ENCODE assay signal across 8 mouse cellular contexts in genomic region chr4:116708201-116708764, GRCm38 (mm10). TPM values are rescaled to one million over a fixed set of nuclear protein-coding genes. Genes with fewer than 3 reads are reported as not detected.
DNase-seq lines count a peak whose midpoint lies in the region; ATAC-seq and TF ChIP-seq lines count a peak whose summit lies in the region.

TSS of gene Mmachc (minus strand) at chr4:116708406.
TSS of gene Ccdc163 (plus strand) at chr4:116708509.

- H3K27me3 ChIP-seq in MEL (ENCODE audit: control insufficient read depth in 1 of 2, insufficient read depth in 2 of 2, low read length in 2 of 2): no peaks in the 10 kb centered on the region
- no peaks in the 10 kb centered on the region for H3K27me3 ChIP-seq in cerebellum, adult 2 months (ENCODE audit: control insufficient read depth, insufficient read depth, low read length)
- no peaks in the 10 kb centered on the region for H3K27me3 ChIP-seq in forebrain, postnatal 0 days (ENCODE audit: insufficient read depth, low read length)
- H3K27me3 ChIP-seq in lung, embryonic 15.5 days: no peaks in the 10 kb centered on the region

- no peak for TF ChIP-seq RAD21 in MEL (IDR thresholded peaks at IDR 0.05; ENCODE audit: low read depth, low read length)

- peak within 1 kb of the TSS; percentile 71 to 73 for H3K4me3 ChIP-seq in MEL (ENCODE audit: control insufficient read depth in 1 of 2, insufficient read depth in 1 of 2, low read depth in 2 of 2, low read length in 2 of 2)
- peak within 1 kb of the TSS; percentile 95 for H3K4me3 ChIP-seq in cerebellum, adult 2 months (replicated peaks; ENCODE audit: insufficient read depth, low read depth, low read length)
- peak within 1 kb of the TSS; percentile 59 for H3K4me3 ChIP-seq in forebrain, postnatal 0 days (ENCODE audit: low read depth, low read length)
- peak within 1 kb of the TSS; percentile 72 for H3K4me3 ChIP-seq in lung, embryonic 15.5 days

- TF ChIP-seq CTCF in MEL (IDR thresholded peaks at IDR 0.05 in 2 of 3, conservative IDR thresholded peaks at IDR 0.05 in 1 of 3; ENCODE audit: control insufficient read depth in 1 of 3, insufficient read depth in 1 of 3, low read depth in 2 of 3, low read length in 3 of 3, poor library complexity in 1 of 3, severe bottlenecking in 1 of 3): no peak
- no peak for TF ChIP-seq CTCF in cerebellum, adult 2 months (IDR thresholded peaks at IDR 0.05; ENCODE audit: borderline replicate concordance, insufficient read depth, low read depth, low read length)
- TF ChIP-seq CTCF in forebrain, postnatal 0 days (IDR thresholded peaks at IDR 0.05; ENCODE audit: low read depth): peak; percentile 58

- H3K79me2 ChIP-seq in MEL (ENCODE audit: control insufficient read depth, insufficient read depth, low read length, poor library complexity): peaks cover 6% of the 10 kb centered on the region

- H3K27ac ChIP-seq in MEL (ENCODE audit: control insufficient read depth, low read depth, low read length): peak within 1 kb of the TSS; percentile 63
- peak within 1 kb of the TSS; percentile 89 for H3K27ac ChIP-seq in cerebellum, adult 2 months (ENCODE audit: insufficient read depth, low read length)
- H3K27ac ChIP-seq in forebrain, postnatal 0 days (ENCODE audit: low read depth, low read length): peak within 1 kb of the TSS; percentile 65; the same call in 1 of the 2 replicates
- no peak within 1 kb of the TSS for H3K27ac ChIP-seq in lung, embryonic 15.5 days

- TF ChIP-seq EP300 in MEL (IDR thresholded peaks at IDR 0.05; ENCODE audit: low read depth in 1 of 2, low read length in 2 of 2): no peak; a peak in 1 of 4 replicates

- H3K9ac ChIP-seq in MEL (ENCODE audit: control insufficient read depth, low read depth, low read length, poor library complexity, severe bottlenecking): peak within 1 kb of the TSS; percentile 76
- peak within 1 kb of the TSS; percentile 59 for H3K9ac ChIP-seq in forebrain, postnatal 0 days
- H3K9ac ChIP-seq in lung, embryonic 15.5 days: peak within 1 kb of the TSS; percentile 76

- peak; percentile 99 for ATAC-seq in forebrain, postnatal 0 days
- peak; percentile 98 for ATAC-seq in lung, embryonic 15.5 days (ENCODE audit: borderline replicate concordance, extremely low read depth, low FRiP score, low TSS enrichment)

- WGBS in cerebellum, adult 2 months: under 1% methylated on average over 29 of the region's 29 CpGs
- WGBS in forebrain, postnatal 0 days: under 1% methylated on average over 29 of the region's 29 CpGs
- WGBS in lung, embryonic 15.5 days: under 1% methylated on average over 29 of the region's 29 CpGs

- H3K36me3 ChIP-seq in MEL (ENCODE audit: control insufficient read depth in 1 of 2, insufficient read depth in 2 of 2, low read length in 2 of 2): peaks cover 1 to 19% of the 10 kb centered on the region in 2 experiments; a peak in 3 of 4 replicates
- H3K36me3 ChIP-seq in forebrain, postnatal 0 days (ENCODE audit: insufficient read depth): peaks cover 4% of the 10 kb centered on the region
- peaks cover 11% of the 10 kb centered on the region; the same call in 1 of the 2 replicates for H3K36me3 ChIP-seq in lung, embryonic 15.5 days

- H3K4me2 ChIP-seq in forebrain, postnatal 0 days (ENCODE audit: low read depth): peak within 1 kb of the TSS; percentile 65
- H3K4me2 ChIP-seq in lung, embryonic 15.5 days: peak within 1 kb of the TSS; percentile 76

- peak; percentile 99 for DNase-seq in MEL (ENCODE audit: low read depth, low spot score)
- DNase-seq in cerebellum, adult 2 months: peak; percentile 91 to 98
- DNase-seq in forebrain, postnatal 0 days: peak; percentile 97
- peak; percentile 88 for DNase-seq in heart, postnatal 4 days
- DNase-seq in layer of hippocampus, adult 8-10 months (ENCODE audit: low spot score in 2 of 2): peak; percentile 96 to 98
- DNase-seq in ovary, adult 18-20 months (ENCODE audit: low spot score): peak; percentile 92
- DNase-seq in thymus, postnatal 0 days (ENCODE audit: low spot score): peak; percentile 96

- H3K4me1 ChIP-seq in MEL (ENCODE audit: control insufficient read depth in 1 of 2, insufficient read depth in 2 of 2, low read length in 2 of 2): peaks cover 0 to 12% of the 10 kb centered on the region in 2 experiments; a peak in 3 of 4 replicates
- 0 out of 2 replicates have a peak, but pooled peaks cover 4% of the 10 kb centered on the region for H3K4me1 ChIP-seq in cerebellum, adult 2 months (ENCODE audit: control insufficient read depth, insufficient read depth, low read length)
- no peaks in the 10 kb centered on the region for H3K4me1 ChIP-seq in forebrain, postnatal 0 days (ENCODE audit: insufficient read depth)
- peaks cover 13% of the 10 kb centered on the region; the same call in 1 of the 2 replicates for H3K4me1 ChIP-seq in lung, embryonic 15.5 days

- no peaks in the 10 kb centered on the region for H3K9me3 ChIP-seq in MEL (replicated peaks; ENCODE audit: insufficient read depth, low read length)
- H3K9me3 ChIP-seq in forebrain, postnatal 0 days (ENCODE audit: low read length): no peaks in the 10 kb centered on the region
- H3K9me3 ChIP-seq in lung, embryonic 15.5 days: no peaks in the 10 kb centered on the region

- TF ChIP-seq POLR2A in MEL (IDR thresholded peaks at IDR 0.05; ENCODE audit: control insufficient read depth in 1 of 2, insufficient read depth in 1 of 2, low read depth in 1 of 2, low read length in 2 of 2, poor library complexity in 1 of 2): peak in 1 of 2 experiments; percentile 91; a peak in 3 of 4 replicates
- peak; percentile 81 for TF ChIP-seq POLR2A in cerebellum, adult 2 months (IDR thresholded peaks at IDR 0.05; ENCODE audit: borderline replicate concordance, insufficient read depth, low read length)

TF ChIP-seq in MEL, 35 proteins besides CTCF, POLR2A, EP300 and RAD21 (continues in another document):
- TF ChIP-seq GATA1 (IDR thresholded peaks at IDR 0.05; ENCODE audit: low read depth, low read length) (0 out of 2 replicates have a peak, but pooled peaks have one; percentile 4), NRF1 (IDR thresholded peaks at IDR 0.05; ENCODE audit: insufficient read depth, low read depth, low read length, poor library complexity, severe bottlenecking) (no peak), TCF12 (IDR thresholded peaks at IDR 0.05; ENCODE audit: low read depth, low read length) (peak; percentile 60), KAT2A (conservative IDR thresholded peaks at IDR 0.05; ENCODE audit: low read depth, low read length) (peak; percentile 100), USF2 (IDR thresholded peaks at IDR 0.05; ENCODE audit: borderline replicate concordance in 1 of 2, insufficient read depth in 1 of 2, low read depth in 1 of 2, low read length in 2 of 2) (no peak), BHLHE40 (IDR thresholded peaks at IDR 0.05; ENCODE audit: borderline replicate concordance, low read depth, low read length) (no peak), POLR2AphosphoS2 (IDR thresholded peaks at IDR 0.05; ENCODE audit: low read length) (peak; percentile 80), ELF1 (IDR thresholded peaks at IDR 0.05; ENCODE audit: low read depth, low read length) (peak; percentile 77; the same call in 1 of the 2 replicates), SMC3 (IDR thresholded peaks at IDR 0.05; ENCODE audit: low read depth, low read length) (no peak), MEF2A (IDR thresholded peaks at IDR 0.05; ENCODE audit: extremely low read depth, insufficient replicate concordance, low read depth, low read length, poor library complexity, severe bottlenecking) (no peak), USF1 (IDR thresholded peaks at IDR 0.05; ENCODE audit: low read depth, low read length) (no peak; the same call in 1 of the 2 replicates), RCOR1 (IDR thresholded peaks at IDR 0.05; ENCODE audit: low read depth, low read length) (no peak), ZMIZ1 (IDR thresholded peaks at IDR 0.05; ENCODE audit: low read depth, low read length) (peak; percentile 78; the same call in 1 of the 2 replicates), TAL1 (IDR thresholded peaks at IDR 0.05; ENCODE audit: low read length) (no peak), POLR2AphosphoS5 (IDR thresholded peaks at IDR 0.05; ENCODE audit: borderline replicate concordance, low read depth, low read length) (no peak), MAX (IDR thresholded peaks at IDR 0.05; ENCODE audit: low read length) (peak; percentile 90; the same call in 1 of the 2 replicates), UBTF (IDR thresholded peaks at IDR 0.05; ENCODE audit: borderline replicate concordance, insufficient read depth, low read depth, low read length) (no peak), ZNF384 (IDR thresholded peaks at IDR 0.05; ENCODE audit: low read depth, low read length) (no peak), NELFE (IDR thresholded peaks at IDR 0.05; ENCODE audit: low read depth, low read length) (peak; percentile 72), CHD2 (IDR thresholded peaks at IDR 0.05; ENCODE audit: low read length) (peak; percentile 72), JUND (IDR thresholded peaks at IDR 0.05; ENCODE audit: low read depth, low read length) (no peak), ZKSCAN1 (IDR thresholded peaks at IDR 0.05; ENCODE audit: low read depth, low read length) (no peak)

RNA-seq across cellular contexts. Expression of gene Mmachc, which starts in this region (rescaled TPM):
- 12.2 and 15.1 TPM in 2 replicates for total RNA-seq in MEL (2012; rRNA removed)
- 10 to 100 TPM in 1 of 2 experiments, not detected in 1; 22.8 TPM for polyA plus RNA-seq in MEL (2012; ENCODE audit: insufficient read depth in 1 of 2, insufficient read length in 2 of 2, low read depth in 1 of 2, low replicate concordance in 2 of 2, missing spikeins in 1 of 2)
- polyA plus RNA-seq in cerebellum, adult 2 months (2012; rRNA removed): 19.2 and 19.8 TPM in 2 replicates
- 19.6 and 23.0 TPM in 2 replicates for total RNA-seq in forebrain, postnatal 0 days (2014; rRNA removed)
- polyA plus RNA-seq in forebrain, postnatal 0 days (2015; fragmentation: Nextera tagmentation; extraction: Ambion mirVana): 16.4 and 21.9 TPM in 2 replicates
- total RNA-seq in heart, postnatal 4 days (2021): 10 to 100 TPM; 26.5 to 32.4 TPM
- total RNA-seq in layer of hippocampus, adult 8-10 months (2022): 10 to 100 TPM; 15.4 to 20.4 (median 17.5) TPM
- 24.7 and 24.9 TPM in 2 replicates for polyA plus RNA-seq in lung, embryonic 15.5 days (2015; fragmentation: Nextera tagmentation; extraction: Ambion mirVana)
- polyA plus RNA-seq in thymus, postnatal 0 days (2015; fragmentation: Nextera tagmentation; extraction: Ambion mirVana): 12.0 and 13.6 TPM in 2 replicates

RNA-seq across cellular contexts. Expression of gene Ccdc163, which starts in this region (rescaled TPM):
- 12.3 and 14.2 TPM in 2 replicates for total RNA-seq in MEL (2012; rRNA removed)
- 10 to 100 TPM in 1 of 2 experiments, not detected in 1; 26.0 TPM for polyA plus RNA-seq in MEL (2012; ENCODE audit: insufficient read depth in 1 of 2, insufficient read length in 2 of 2, low read depth in 1 of 2, low replicate concordance in 2 of 2, missing spikeins in 1 of 2)
- 29.5 and 34.9 TPM in 2 replicates for polyA plus RNA-seq in cerebellum, adult 2 months (2012; rRNA removed)
- total RNA-seq in forebrain, postnatal 0 days (2014; rRNA removed): 13.2 and 15.2 TPM in 2 replicates
- 5.3 and 5.7 TPM in 2 replicates for polyA plus RNA-seq in forebrain, postnatal 0 days (2015; fragmentation: Nextera tagmentation; extraction: Ambion mirVana)
- total RNA-seq in heart, postnatal 4 days (2021): 10 to 100 TPM; 10.2 to 10.5 TPM
- 1 to 10 TPM; 4.9 to 8.9 (median 6.2) TPM for total RNA-seq in layer of hippocampus, adult 8-10 months (2022)
- 31.7 and 33.8 TPM in 2 replicates for polyA plus RNA-seq in lung, embryonic 15.5 days (2015; fragmentation: Nextera tagmentation; extraction: Ambion mirVana)
- polyA plus RNA-seq in thymus, postnatal 0 days (2015; fragmentation: Nextera tagmentation; extraction: Ambion mirVana): 21.5 and 23.7 TPM in 2 replicates
